Mouse (Mus musculus): ENCODE data around the gene Hs6st1.

The Hs6st1 gene

GRCm38 (mm10) chr1:36085069-36085468, 16.9 kb downstream of the Hs6st1 start:
- no peak for DNase-seq (ENCODE audit: low read depth)

- no peak for DNase-seq (ENCODE audit: low read depth)
These were observed 20.2 kb downstream of the Hs6st1 start for GRCm38 (mm10) chr1:36088367-36088766.

- DNase-seq (ENCODE audit: low read depth) = no peak
These were observed 21.3 kb downstream of the Hs6st1 start for GRCm38 (mm10) chr1:36089481-36089880.

GRCm38 (mm10) chr1:36090011-36090721, 22.0 kb downstream of the Hs6st1 start:
- no peak for DNase-seq (ENCODE audit: low read depth)

GRCm38 (mm10) chr1:36090722-36091110, 22.5 kb downstream of the Hs6st1 start:
- peak; percentile 57 for DNase-seq (ENCODE audit: low read depth)

- peak; percentile 95 for DNase-seq (ENCODE audit: low read depth)
These were observed 23.0 kb downstream of the Hs6st1 start for GRCm38 (mm10) chr1:36091246-36091645.

GRCm38 (mm10) chr1:36093741-36094140, 25.5 kb downstream of the Hs6st1 start:
- DNase-seq (ENCODE audit: low read depth) = no peak

GRCm38 (mm10) chr1:36095423-36096272, 27.4 kb downstream of the Hs6st1 start:
- peak; percentile 68 for DNase-seq (ENCODE audit: low read depth)

GRCm38 (mm10) chr1:36098432-36098831, 30.2 kb downstream of the Hs6st1 start:
- DNase-seq (ENCODE audit: low read depth) = no peak

GRCm38 (mm10) chr1:36100371-36100770, 32.2 kb downstream of the Hs6st1 start:
- no peak for DNase-seq (ENCODE audit: low read depth)

- no peak for DNase-seq (ENCODE audit: low read depth)
These were observed 37.9 kb downstream of the Hs6st1 start for GRCm38 (mm10) chr1:36105917-36106706.

- DNase-seq (ENCODE audit: low read depth) = no peak
These were observed 41.8 kb downstream of the Hs6st1 start for GRCm38 (mm10) chr1:36109987-36110386.

- DNase-seq (ENCODE audit: low read depth) = no peak
These were observed 44.5 kb downstream of the Hs6st1 start for GRCm38 (mm10) chr1:36112665-36113064.

GRCm38 (mm10) chr1:36113670-36114069, 45.5 kb downstream of the Hs6st1 start:
- DNase-seq (ENCODE audit: low read depth) = no peak

- no peak for DNase-seq (ENCODE audit: low read depth)
These were observed 46.6 kb downstream of the Hs6st1 start for GRCm38 (mm10) chr1:36114844-36115243.

GRCm38 (mm10) chr1:36116488-36116887, 48.3 kb downstream of the Hs6st1 start:
- DNase-seq (ENCODE audit: low read depth) = no peak

- DNase-seq (ENCODE audit: low read depth) = no peak
These were observed 50.0 kb downstream of the Hs6st1 start for GRCm38 (mm10) chr1:36118061-36118685.

GRCm38 (mm10) chr1:36118958-36119357, 50.8 kb downstream of the Hs6st1 start:
- no peak for DNase-seq (ENCODE audit: low read depth)

- DNase-seq (ENCODE audit: low read depth) = no peak
These were observed 51.2 kb downstream of the Hs6st1 start for GRCm38 (mm10) chr1:36119426-36119825.

- no peak for DNase-seq (ENCODE audit: low read depth)
These were observed 53.0 kb downstream of the Hs6st1 start for GRCm38 (mm10) chr1:36121172-36121571.

GRCm38 (mm10) chr1:36125076-36125475, 56.9 kb downstream of the Hs6st1 start:
- DNase-seq (ENCODE audit: low read depth) = no peak

- DNase-seq (ENCODE audit: low read depth) = no peak
These were observed 60.9 kb downstream of the Hs6st1 start for GRCm38 (mm10) chr1:36129126-36129525.
